Mouse (Mus musculus) stomach, postnatal 0 days (tissue): ENCODE measurements around the gene Olfr576.

Source experiments
- CTCF ChIP-seq: IDR thresholded peaks from 2 replicates; pipeline ENCODE4 v1.5.1; 2016; ENCODE audit warnings: antibody characterized with exemption, low read depth, mild to moderate bottlenecking, moderate library complexity
- EP300 ChIP-seq: optimal IDR thresholded peaks from 2 replicates; pipeline ENCODE3; 2016; ENCODE audit warnings: antibody characterized with exemption

GRCm38 (mm10) chr7:102975843-102976242 lies 13.4 kb downstream of the Olfr576 start, which contains the start of gene Olfr577:
- no peak for TF ChIP-seq EP300
- no peak for TF ChIP-seq CTCF
